Mouse (Mus musculus): ENCODE data around the gene Ago1.

Gene Ago1

GRCm38 (mm10) chr4:126412526-126412925 lies 55.9 kb downstream of the Ago1 start:
- no peak for DNase-seq (ENCODE audit: low spot score in 2 of 2)
